Comparison of ENCODE assay signal across 31 mouse cellular contexts in the genomic region with DNA sequence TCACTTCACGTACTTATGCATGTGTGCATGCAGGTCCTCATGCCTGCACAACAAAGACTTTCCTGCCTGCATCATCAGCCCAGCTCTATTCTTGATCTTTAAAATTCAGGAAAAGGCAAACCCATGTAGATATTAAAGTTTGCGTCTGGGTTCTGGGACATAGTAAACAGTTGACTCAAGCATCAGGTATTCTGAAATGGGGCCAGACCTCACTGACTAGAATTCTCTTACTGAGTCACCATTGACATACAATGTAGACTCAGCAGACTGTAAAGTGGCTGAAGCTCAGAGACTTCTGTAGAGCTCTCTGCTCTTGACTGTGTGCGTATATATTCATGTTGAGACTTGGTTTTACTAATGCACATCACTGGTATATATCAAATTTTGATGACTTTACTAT. TPM values are rescaled to one million over a fixed set of nuclear protein-coding genes. Genes with fewer than 3 reads are reported as not detected.
DNase-seq lines count a peak whose midpoint lies in the region; ATAC-seq and TF ChIP-seq lines count a peak whose summit lies in the region.
"Had no signal": no experiment of that assay in that cellular context is flagged by ENCODE, and none has a peak within 500 bp of the region (broad histone marks: within the 10 kb centered on the region; RNA-seq: fewer than 3 reads in every experiment).

No protein-coding gene starts in this region.

- H3ac ChIP-seq in C2C12 (ENCODE audit: control insufficient read depth, insufficient read length, low read depth) (no peak overlapping the region), myocyte (ENCODE audit: control insufficient read depth, insufficient read length) (no peak overlapping the region)

- in situ Hi-C loops in Patski (cut with MboI; ENCODE audit: low pct_unique_long_range_greater_than_20kb): no loop called here

- intact Hi-C loops in gastrocnemius, adult 2 months (cut with DNase I): no loop called here
- intact Hi-C loops in gastrocnemius, postnatal 36 days (cut with DNase I): no loop called here

- H3K79me2 ChIP-seq in C2C12 (ENCODE audit: control insufficient read depth, insufficient read depth) (no peaks in the 10 kb centered on the region), myocyte (ENCODE audit: control insufficient read depth, insufficient read depth) (no peaks in the 10 kb centered on the region)

- TF ChIP-seq POLR2A in myocyte (IDR thresholded peaks at IDR 0.05; ENCODE audit: insufficient read length, low read depth): no peak
- TF ChIP-seq POLR2A in thymus, adult 2 months (IDR thresholded peaks at IDR 0.05; ENCODE audit: control insufficient read depth, extremely low read depth, insufficient read depth, low read length, poor library complexity): no peak

- peak; percentile 54 for ATAC-seq in Patski
- ATAC-seq in forebrain, embryonic 13.5 days: no peak
- ATAC-seq: activated CD4-positive, CD25-positive, alpha-beta regulatory T cell, adult 4 months; forebrain, embryonic 15.5 days; hindbrain, postnatal 0 days; inflammation-experienced regulatory T-cells, adult 6 months; intestine, embryonic 16.5 days had no signal

- no peak overlapping the region for H3K9ac ChIP-seq in forebrain, embryonic 13.5 days
- H3K9ac ChIP-seq: embryonic facial prominence, embryonic 13.5 days; forebrain, embryonic 15.5 days; heart, embryonic 13.5 days; hindbrain, embryonic 14.5 days had no signal

- no peaks in the 10 kb centered on the region for H3K36me3 ChIP-seq in C2C12 (ENCODE audit: control insufficient read depth, insufficient read depth)
- H3K36me3 ChIP-seq in myocyte (ENCODE audit: control insufficient read depth, insufficient read depth): no peaks in the 10 kb centered on the region
- no peaks in the 10 kb centered on the region for H3K36me3 ChIP-seq in forebrain, embryonic 13.5 days (ENCODE audit: poor library complexity, severe bottlenecking)
- no peaks in the 10 kb centered on the region for H3K36me3 ChIP-seq in thymus, adult 2 months (ENCODE audit: control insufficient read depth, insufficient read depth, low read length)
- H3K36me3 ChIP-seq: embryonic facial prominence, embryonic 10.5 days; embryonic facial prominence, embryonic 13.5 days; forebrain, embryonic 15.5 days; heart, embryonic 10.5 days; heart, embryonic 13.5 days had no signal

- no peaks in the 10 kb centered on the region for H3K9me3 ChIP-seq in forebrain, embryonic 13.5 days (replicated peaks)
- H3K9me3 ChIP-seq: embryonic facial prominence, embryonic 10.5 days; embryonic facial prominence, embryonic 13.5 days; forebrain, embryonic 15.5 days; heart, embryonic 10.5 days; heart, embryonic 13.5 days had no signal

- 92% methylated on average over 3 of the region's 3 CpGs for WGBS in forebrain, embryonic 13.5 days
- WGBS in thymus, adult 2 months: 99% methylated on average over 3 of the region's 3 CpGs

- peak overlapping the region; percentile 30 for H3K4me2 ChIP-seq in myocyte (ENCODE audit: low read depth)
- H3K4me2 ChIP-seq in forebrain, embryonic 13.5 days: no peak overlapping the region
- H3K4me2 ChIP-seq: embryonic facial prominence, embryonic 13.5 days; forebrain, embryonic 15.5 days; heart, embryonic 13.5 days; hindbrain, embryonic 14.5 days had no signal

- no peaks in the 10 kb centered on the region for H3K4me1 ChIP-seq in forebrain, embryonic 13.5 days
- H3K4me1 ChIP-seq in thymus, adult 2 months (replicated peaks; ENCODE audit: control insufficient read depth, insufficient read depth, low read length): no peaks in the 10 kb centered on the region
- H3K4me1 ChIP-seq: forebrain, embryonic 15.5 days had no signal

- peak overlapping the region; percentile 82; the same call in 1 of the 2 replicates for H3K27ac ChIP-seq in gastrocnemius, adult 2 months
- no peak overlapping the region for H3K27ac ChIP-seq in forebrain, embryonic 13.5 days
- H3K27ac ChIP-seq in thymus, adult 2 months (ENCODE audit: control insufficient read depth, insufficient read depth, low read length): no peak overlapping the region
- H3K27ac ChIP-seq: embryonic facial prominence, embryonic 10.5 days; embryonic facial prominence, embryonic 13.5 days; forebrain, embryonic 15.5 days; heart, embryonic 10.5 days; heart, embryonic 13.5 days; hindbrain, embryonic 14.5 days; hindbrain, postnatal 0 days had no signal

- H3K4me3 ChIP-seq in gastrocnemius, adult 2 months: peak overlapping the region; percentile 2; the same call in 1 of the 2 replicates
- no peak overlapping the region for H3K4me3 ChIP-seq in C2C12 (ENCODE audit: insufficient read depth, poor library complexity, severe bottlenecking)
- H3K4me3 ChIP-seq in myocyte: no peak overlapping the region
- H3K4me3 ChIP-seq in forebrain, embryonic 13.5 days: no peak overlapping the region
- H3K4me3 ChIP-seq in thymus, adult 2 months (ENCODE audit: control insufficient read depth, insufficient read depth, low read length): no peak overlapping the region
- H3K4me3 ChIP-seq: embryonic facial prominence, embryonic 10.5 days; embryonic facial prominence, embryonic 13.5 days; forebrain, embryonic 15.5 days; heart, embryonic 10.5 days; heart, embryonic 13.5 days had no signal

- TF ChIP-seq CTCF in gastrocnemius, adult 2 months (IDR thresholded peaks at IDR 0.05): no peak
- TF ChIP-seq CTCF in C2C12 (IDR thresholded peaks at IDR 0.05; ENCODE audit: control insufficient read depth, insufficient read depth, insufficient read length): no peak
- TF ChIP-seq CTCF in Patski (IDR thresholded peaks at IDR 0.05): no peak
- no peak for TF ChIP-seq CTCF in thymus, adult 2 months (IDR thresholded peaks at IDR 0.05; ENCODE audit: borderline replicate concordance, control insufficient read depth, extremely low read depth, insufficient read depth, low read length, poor library complexity)

- CTCF ChIA-PET in Patski (lab: Charles Lee): interaction anchor here (1.5 to 1.6 kb wide), 2 partner anchors 10 to 11 kb away, joined by 4 to 5 read pairs; no protein-coding TSS in a partner anchor

- no peak for DNase-seq in gastrocnemius, adult 2 months
- DNase-seq in gastrocnemius, postnatal 36 days: no peak
- DNase-seq in Patski (ENCODE audit: low read depth, low spot score): peak; percentile 28
- no peak for DNase-seq in thymus, adult 2 months
- DNase-seq in frontal cortex, postnatal 36 days (ENCODE audit: low spot score in 2 of 2): no peak
- DNase-seq: adrenal gland, adult 8-10 months; adrenal gland, postnatal 25 days; cerebellum, adult 11-12 months; cerebellum, adult 8-10 months; cerebellum, postnatal 10 days; cerebellum, postnatal 36 days; embryo, embryonic 11 days; gastrocnemius, postnatal 14 days; heart, adult 18-20 months; heart, postnatal 14 days; heart, postnatal 4 days had no signal

- POLR2A ChIA-PET in Patski (lab: Charles Lee): interaction anchor here (0.6 kb wide), 1 partner anchor 27 kb away, joined by 3 read pairs; no protein-coding TSS in a partner anchor

- H3K27me3 ChIP-seq in C2C12 (ENCODE audit: control insufficient read depth, insufficient read depth, insufficient read length) (no peaks in the 10 kb centered on the region), Patski (no peaks in the 10 kb centered on the region), myocyte (ENCODE audit: control insufficient read depth, insufficient read depth, insufficient read length) (no peaks in the 10 kb centered on the region)
- no peaks in the 10 kb centered on the region for H3K27me3 ChIP-seq in forebrain, embryonic 13.5 days
- no peaks in the 10 kb centered on the region for H3K27me3 ChIP-seq in thymus, adult 2 months (ENCODE audit: control insufficient read depth, insufficient read depth, low read length)
- H3K27me3 ChIP-seq: embryonic facial prominence, embryonic 13.5 days; forebrain, embryonic 15.5 days; heart, embryonic 13.5 days had no signal

- H3K79me3 ChIP-seq in C2C12 (ENCODE audit: low read depth): no peaks in the 10 kb centered on the region

TF ChIP-seq in C2C12, 6 proteins besides CTCF, POLR2A, EP300 and RAD21 (continues in another document):
- no peak for TF ChIP-seq MYOG (IDR thresholded peaks at IDR 0.05; ENCODE audit: control insufficient read depth, extremely low read depth, insufficient read length)

TF ChIP-seq in myocyte, 11 proteins besides CTCF, POLR2A, EP300 and RAD21 (continues in another document):
- TF ChIP-seq TCF12 (IDR thresholded peaks at IDR 0.05; ENCODE audit: insufficient read depth, poor library complexity, severe bottlenecking): no peak

RNA-seq across cellular contexts. Expression of gene Aspn, which starts 5.4 kb away (rescaled TPM):
- 10 to 100 TPM; 13.0 to 19.6 TPM for total RNA-seq in gastrocnemius, adult 2 months (2021)
- total RNA-seq in gastrocnemius, postnatal 36 days (2021): 10 to 100 TPM; 18.0 to 20.4 TPM
- polyA plus RNA-seq in C2C12 (2012; fragmentation: generic; extraction: Trizol) (0.14 TPM), Patski (2021) (not detected), myocyte (2012; fragmentation: generic; extraction: Trizol) (0.37 TPM)
- 0.18 and 1.00 TPM in 2 replicates for polyA plus RNA-seq in forebrain, embryonic 13.5 days (2015; fragmentation: Nextera tagmentation; extraction: Ambion mirVana)
- polyA plus RNA-seq in thymus, adult 2 months (2012; rRNA removed): 0.13 and 0.24 TPM in 2 replicates
- total RNA-seq: ES-E14 had no signal

RNA-seq across cellular contexts. Expression of gene Omd, which starts 32.6 kb away (rescaled TPM):
- total RNA-seq in gastrocnemius, adult 2 months (2021): 1 to 10 TPM; 1.9 to 4.8 TPM
- total RNA-seq in gastrocnemius, postnatal 36 days (2021): 1 to 10 TPM; 2.0 to 2.1 TPM
- polyA plus RNA-seq in C2C12 (2012; fragmentation: generic; extraction: Trizol) (0.32 TPM), Patski (2021) (12.8 TPM), myocyte (2012; fragmentation: generic; extraction: Trizol) (0.14 TPM)
- polyA plus RNA-seq in forebrain, embryonic 13.5 days (2015; fragmentation: Nextera tagmentation; extraction: Ambion mirVana): 0.68 and 0.76 TPM in 2 replicates
- not detected in 2 replicates for polyA plus RNA-seq in thymus, adult 2 months (2012; rRNA removed)
- total RNA-seq: ES-E14 had no signal

RNA-seq across cellular contexts. Expression of gene Ecm2, which starts 45.0 kb away (rescaled TPM):
- 10 to 100 TPM in 1 of 2 experiments, 1 to 10 TPM in 1; 8.0 to 15.0 TPM for total RNA-seq in gastrocnemius, adult 2 months (2021)
- total RNA-seq in gastrocnemius, postnatal 36 days (2021): 1 to 10 TPM; 7.7 to 9.5 TPM
- 0.04 TPM for polyA plus RNA-seq in C2C12 (2012; fragmentation: generic; extraction: Trizol)
- polyA plus RNA-seq in Patski (2021): 0.10 TPM
- polyA plus RNA-seq in myocyte (2012; fragmentation: generic; extraction: Trizol): 0.08 TPM
- polyA plus RNA-seq in forebrain, embryonic 13.5 days (2015; fragmentation: Nextera tagmentation; extraction: Ambion mirVana): 0.96 and 1.3 TPM in 2 replicates
- polyA plus RNA-seq in thymus, adult 2 months (2012; rRNA removed): 0.66 and 0.84 TPM in 2 replicates

RNA-seq across cellular contexts. Expression of gene Tes3-ps, which starts 56.5 kb away (rescaled TPM):
- total RNA-seq in gastrocnemius, adult 2 months (2021): 1 to 10 TPM; 1.7 to 2.4 TPM
- 1 to 10 TPM; 1.3 to 2.0 TPM for total RNA-seq in gastrocnemius, postnatal 36 days (2021)
- polyA plus RNA-seq in C2C12 (2012; fragmentation: generic; extraction: Trizol) (0.59 TPM), Patski (2021) (5.1 TPM), myocyte (2012; fragmentation: generic; extraction: Trizol) (0.61 TPM)
- 1.2 and 1.3 TPM in 2 replicates for polyA plus RNA-seq in forebrain, embryonic 13.5 days (2015; fragmentation: Nextera tagmentation; extraction: Ambion mirVana)
- not detected in 2 replicates for polyA plus RNA-seq in thymus, adult 2 months (2012; rRNA removed)
- polyA plus RNA-seq: gonadal fat pad, adult 2 months had no signal

RNA-seq across cellular contexts. Expression of gene Ogn, which starts 58.2 kb away (rescaled TPM):
- 10 to 100 TPM; 21.3 to 46.8 TPM for total RNA-seq in gastrocnemius, adult 2 months (2021)
- 10 to 100 TPM; 23.1 to 26.8 TPM for total RNA-seq in gastrocnemius, postnatal 36 days (2021)
- polyA plus RNA-seq in C2C12 (2012; fragmentation: generic; extraction: Trizol) (4.6 TPM), Patski (2021) (235 TPM), myocyte (2012; fragmentation: generic; extraction: Trizol) (19.5 TPM)
- 3.8 and 5.2 TPM in 2 replicates for polyA plus RNA-seq in forebrain, embryonic 13.5 days (2015; fragmentation: Nextera tagmentation; extraction: Ambion mirVana)
- 0.92 and 2.0 TPM in 2 replicates for polyA plus RNA-seq in thymus, adult 2 months (2012; rRNA removed)
